Mouse (Mus musculus): ENCODE results near the gene Zfp512b.
A peak's percentile ranks its signal among the peaks of the same experiment; 100 is the strongest.

Zfp512b gene

GRCm38 (mm10) chr2:181572921-181573920 is 19.4 kb downstream of the Zfp512b start:
- no peak for DNase-seq

GRCm38 (mm10) chr2:181571941-181572670 is 20.5 kb downstream of the Zfp512b start:
- DNase-seq, result no peak

DNA sequence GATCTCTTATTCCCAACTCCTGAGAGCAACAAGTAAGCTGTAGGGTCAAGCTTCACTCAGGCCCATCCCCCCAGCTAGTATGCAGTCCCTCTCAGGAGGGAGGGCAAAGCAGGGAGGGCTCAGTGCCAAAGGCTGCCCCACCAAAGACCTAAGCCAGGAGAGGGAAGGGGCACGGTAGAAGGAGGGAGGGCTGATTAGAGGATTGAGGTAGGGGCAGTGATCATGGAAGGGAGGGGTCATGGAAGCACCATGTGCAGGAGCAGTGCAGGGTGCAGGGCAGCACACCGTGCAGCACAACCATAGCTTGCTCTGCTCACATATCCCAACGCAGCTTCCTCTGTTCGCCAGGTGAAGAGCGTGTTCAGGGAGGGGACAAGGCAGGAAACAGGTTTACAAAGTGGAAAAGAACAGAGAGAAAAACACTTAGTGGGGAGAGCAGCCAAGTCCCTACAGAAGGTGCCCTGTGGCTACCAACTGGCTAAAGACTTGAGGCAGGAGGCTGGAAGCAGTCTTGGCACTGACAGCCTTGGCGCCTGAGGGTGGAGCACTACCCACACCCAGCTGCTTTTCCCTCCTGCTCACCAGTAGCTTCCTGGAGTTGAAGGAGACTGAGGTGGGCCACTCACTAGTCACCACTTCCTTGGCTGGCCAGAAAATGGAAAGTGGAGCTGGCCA is 21.5 kb downstream of the Zfp512b start:
- peak; percentile 49 for DNase-seq

GRCm38 (mm10) chr2:181570375-181570774 is 22.2 kb downstream of the Zfp512b start:
- DNase-seq, result no peak

- DNase-seq, result no peak
Measured at GRCm38 (mm10) chr2:181569856-181570255, 22.7 kb downstream of the Zfp512b start.

- DNase-seq, result no peak
Measured at GRCm38 (mm10) chr2:181568272-181569008, 24.2 kb downstream of the Zfp512b start.

GRCm38 (mm10) chr2:181567338-181567737 is 25.3 kb downstream of the Zfp512b start:
- DNase-seq, result no peak

DNA sequence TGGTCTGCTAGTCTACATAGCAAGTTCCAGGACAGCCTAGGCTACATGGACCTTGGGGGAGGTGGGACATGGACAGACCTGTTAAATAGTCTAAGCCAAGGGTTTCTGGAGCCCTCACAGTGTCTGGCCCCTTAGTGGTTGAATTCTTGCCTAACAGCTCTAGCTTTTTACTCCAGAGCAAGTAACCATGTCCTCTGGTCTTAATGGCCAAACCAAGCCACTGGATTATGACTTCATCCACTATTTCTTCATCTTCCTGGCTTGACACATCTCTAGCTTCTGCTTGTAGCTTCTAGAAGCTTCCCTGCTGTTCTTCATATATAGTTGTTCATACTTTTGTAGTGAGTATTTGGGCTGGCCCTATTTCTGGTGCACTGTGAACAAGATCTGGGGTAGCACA is 38.8 kb downstream of the Zfp512b start:
- no peak for DNase-seq

DNA sequence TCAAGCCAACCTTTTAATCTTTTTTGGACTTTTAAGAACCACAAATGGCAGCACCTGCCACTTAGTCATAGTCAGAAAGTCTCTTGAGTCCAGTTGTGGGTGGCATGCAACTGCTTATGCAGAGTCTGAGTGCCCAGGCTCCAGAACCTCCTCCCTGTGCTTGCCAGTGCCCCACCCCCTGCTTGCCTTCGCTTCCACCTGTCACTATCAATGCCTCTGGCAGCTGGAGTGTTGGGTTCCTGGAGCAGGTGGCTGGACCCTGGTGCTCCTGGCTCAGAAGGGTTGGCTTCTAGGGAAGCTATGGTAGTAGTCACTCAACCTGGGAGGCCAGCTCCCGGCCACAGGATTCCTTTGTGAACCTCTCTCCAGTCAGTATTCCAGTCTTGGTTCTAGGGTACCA is 42.4 kb downstream of the Zfp512b start:
- no peak for DNase-seq

DNA sequence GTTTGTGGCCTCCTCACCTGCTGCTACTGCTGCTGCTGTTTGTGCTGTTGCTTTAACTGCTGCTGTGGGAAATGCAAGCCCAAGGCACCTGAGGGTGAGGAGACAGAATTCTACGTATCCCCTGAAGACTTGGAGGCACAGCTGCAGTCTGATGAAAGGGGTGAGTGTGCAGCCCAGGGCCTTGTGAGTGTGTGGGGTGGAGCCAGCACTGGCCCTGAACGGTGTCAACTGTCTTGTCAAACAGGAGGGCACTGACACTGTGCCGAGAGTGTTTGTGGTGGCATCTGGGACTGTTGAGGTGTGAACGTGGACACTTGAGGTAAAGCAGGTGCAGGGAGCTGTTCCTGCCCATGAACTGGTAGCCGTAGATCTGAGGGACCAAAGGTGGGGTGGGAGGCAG is 43.9 kb downstream of the Zfp512b start:
- DNase-seq, result no peak

DNA sequence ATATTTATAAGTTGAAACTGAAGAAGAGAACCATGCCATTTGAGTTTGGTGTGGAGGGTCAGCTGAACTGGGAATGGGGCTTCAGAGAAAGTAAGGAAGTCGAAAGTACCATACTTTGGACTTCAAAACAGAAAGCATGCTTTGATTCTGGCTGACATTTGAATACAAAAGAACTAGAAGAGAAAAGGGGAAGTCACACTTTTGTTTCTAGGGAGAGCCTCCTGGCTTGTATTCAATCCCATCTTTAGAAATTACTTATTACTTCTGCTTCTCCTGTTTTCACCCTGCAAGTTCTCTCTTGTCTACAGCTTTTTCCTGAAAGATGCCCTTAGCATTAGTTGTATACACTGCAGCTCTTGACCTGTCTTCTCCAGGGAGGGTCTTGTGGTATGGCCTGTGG is 44.4 kb downstream of the Zfp512b start:
- DNase-seq, result no peak

GRCm38 (mm10) chr2:181546142-181546541 is 46.5 kb downstream of the Zfp512b start:
- no peak for DNase-seq

GRCm38 (mm10) chr2:181541761-181542380 is 50.7 kb downstream of the Zfp512b start:
- DNase-seq, result no peak

DNA sequence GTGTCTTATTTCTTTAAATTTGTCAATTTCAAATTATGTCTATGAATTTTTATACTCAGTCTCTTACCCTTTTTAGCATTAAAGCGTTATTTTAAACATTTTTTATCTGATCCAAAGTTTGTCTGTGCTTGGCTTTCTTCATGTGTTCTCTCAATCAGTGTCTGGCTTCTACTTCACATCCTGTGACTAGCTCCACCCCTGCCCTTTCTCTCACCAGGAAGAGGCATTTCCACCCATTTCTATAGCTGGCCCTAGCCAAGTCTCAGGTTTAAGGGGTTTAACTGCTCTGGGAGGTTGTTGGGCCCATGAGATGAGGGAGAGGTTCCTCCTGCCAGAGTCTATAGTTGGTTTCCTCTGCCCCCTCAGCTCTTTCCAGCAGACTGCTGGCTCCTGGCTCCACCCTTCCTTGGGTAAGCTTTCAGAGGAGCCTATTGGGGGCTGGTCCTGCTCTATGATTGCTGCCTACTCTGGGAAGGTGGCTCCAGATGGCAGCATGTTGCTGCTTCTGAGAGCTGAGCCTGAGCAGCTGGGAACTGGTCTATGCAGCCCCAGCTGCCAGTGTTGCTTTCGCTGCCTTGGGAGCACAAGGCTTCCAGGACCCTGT is 55.1 kb downstream of the Zfp512b start:
- peak; percentile 84 for DNase-seq

- DNase-seq, result no peak
Measured at GRCm38 (mm10) chr2:181536410-181536809, 56.2 kb downstream of the Zfp512b start.

- DNase-seq, result no peak
Measured at GRCm38 (mm10) chr2:181532589-181532988, 60.0 kb downstream of the Zfp512b start.

Data from right cerebral cortex, adult 18-20 months (tissue).